Mouse (Mus musculus): ENCODE data around the gene Pdlim3. TPM values are rescaled to one million over a fixed set of nuclear protein-coding genes. Genes with fewer than 3 reads are reported as not detected.
"Not testable (repeated sequence)": the region's sequence is repeated elsewhere in the genome, so short reads cannot be mapped to it uniquely, and the experiment has no call there.

The Pdlim3 gene
- 148 and 236 TPM in 2 replicates for polyA plus RNA-seq (2016; fragmentation: Nextera tagmentation; extraction: Ambion mirVana)

DNA sequence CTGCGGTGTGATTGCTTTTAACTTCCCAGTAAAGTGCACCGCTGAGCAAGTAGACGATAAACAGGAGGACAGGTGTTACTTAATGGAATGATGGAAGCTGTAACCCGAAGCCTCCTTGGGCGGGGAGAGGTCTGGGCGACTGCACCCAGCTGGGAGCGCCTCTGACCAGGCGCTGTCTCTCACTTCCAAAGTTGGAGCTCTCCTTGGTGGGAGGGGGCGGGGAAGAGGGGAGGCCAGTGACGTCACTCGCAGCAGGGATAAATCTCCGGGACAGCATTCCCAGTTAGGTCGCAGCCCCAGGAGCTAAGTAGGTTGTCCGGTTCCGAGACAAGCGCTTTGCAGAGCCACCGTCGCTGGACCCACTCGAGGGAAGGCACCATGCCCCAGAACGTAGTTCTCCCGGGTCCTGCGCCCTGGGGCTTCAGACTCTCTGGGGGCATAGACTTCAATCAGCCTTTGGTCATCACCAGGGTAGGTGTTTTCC lies at the start of gene Pdlim3:
Gene Pdlim3 (plus strand): TSS at position 260 of the 484 bp plus-strand sequence.
- Histone ChIP-seq H3K4me3 (peak within 1 kb of the TSS; percentile 68), H3K36me3 (no peaks in the 10 kb centered on the region), H3K4me1 (peaks cover 29% of the 10 kb centered on the region), H3K27ac (peak within 1 kb of the TSS; percentile 84), H3K27me3 (ENCODE audit: insufficient read depth, poor library complexity, severe bottlenecking) (no peaks in the 10 kb centered on the region), H3K9me3 (no peaks in the 10 kb centered on the region)
- WGBS = 0% methylated on average over 22 of the region's 22 CpGs
- peak; percentile 89 for DNase-seq (ENCODE audit: low spot score)

DNA sequence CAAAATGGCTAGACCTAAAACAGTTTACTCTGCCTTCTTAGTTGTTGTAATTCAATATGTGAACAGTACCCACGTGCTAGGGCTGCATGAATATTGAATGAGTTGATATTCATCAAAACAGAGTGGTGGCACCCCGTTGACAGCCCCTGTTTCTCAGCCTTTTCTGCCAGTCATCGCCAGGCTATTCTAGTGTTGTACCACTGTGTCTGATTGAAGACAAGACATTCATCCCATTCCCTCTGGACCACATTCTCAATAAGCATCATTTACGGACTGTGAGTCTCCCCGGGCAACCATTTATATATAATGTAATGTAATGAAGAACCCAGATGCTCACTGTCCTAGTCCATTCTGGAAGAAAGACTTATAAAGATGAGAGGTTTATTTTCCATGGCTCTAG lies 42.0 kb upstream of the Pdlim3 start:
- DNase-seq (ENCODE audit: low spot score) = no peak
- Histone ChIP-seq H3K4me3 (no peak overlapping the region), H3K9me3 (no peaks in the 10 kb centered on the region), H3K4me1 (peaks cover 28% of the 10 kb centered on the region), H3K27ac (no peak overlapping the region), H3K36me3 (no peaks in the 10 kb centered on the region), H3K27me3 (ENCODE audit: insufficient read depth, poor library complexity, severe bottlenecking) (no peaks in the 10 kb centered on the region)
- WGBS = 83% methylated on average over 5 of the region's 5 CpGs

DNA sequence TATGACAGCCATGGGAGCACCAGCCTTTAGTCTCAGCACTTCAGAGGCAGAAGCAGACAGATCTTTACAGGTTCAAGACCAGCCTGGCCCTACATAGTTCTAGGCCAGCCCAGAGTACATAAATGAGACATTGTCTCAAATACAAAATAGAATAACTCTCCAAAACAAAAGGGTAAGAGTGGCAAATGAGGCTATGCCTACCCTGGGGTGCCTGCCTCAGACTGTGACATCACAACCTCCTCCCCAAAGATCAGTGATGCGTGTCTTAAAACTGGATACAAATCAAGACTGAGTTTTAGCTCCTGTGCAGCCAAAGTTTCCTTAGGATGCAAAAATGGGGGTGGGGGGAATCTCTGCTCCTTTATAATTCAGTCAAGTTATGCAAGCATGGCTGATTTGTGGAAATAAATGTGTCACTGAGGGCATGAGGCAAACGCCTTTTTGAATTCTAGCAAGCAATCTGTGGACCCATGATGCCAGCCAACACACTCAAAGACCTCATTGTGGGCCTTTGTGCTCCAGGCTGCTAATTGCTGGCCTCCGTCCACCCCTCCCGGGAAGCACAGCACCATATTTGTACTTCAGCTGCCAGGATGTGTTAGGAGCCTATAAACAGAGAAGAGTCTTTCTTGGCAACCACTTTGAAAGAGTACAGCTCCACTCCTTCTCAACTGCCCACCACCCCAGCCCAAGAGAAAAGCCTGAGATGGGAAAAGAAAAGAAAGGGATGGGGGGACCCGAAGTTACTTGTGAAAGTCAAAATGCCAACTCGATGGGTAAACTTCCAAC lies 41.0 kb upstream of the Pdlim3 start:
- Histone ChIP-seq H3K9me3 (no peaks in the 10 kb centered on the region), H3K36me3 (no peaks in the 10 kb centered on the region), H3K27ac (peak overlapping the region; percentile 79), H3K4me1 (peaks cover 24% of the 10 kb centered on the region), H3K4me3 (no peak overlapping the region), H3K27me3 (ENCODE audit: insufficient read depth, poor library complexity, severe bottlenecking) (no peaks in the 10 kb centered on the region)
- DNase-seq (ENCODE audit: low spot score) = no peak
- 58% methylated on average over 6 of the region's 6 CpGs for WGBS

DNA sequence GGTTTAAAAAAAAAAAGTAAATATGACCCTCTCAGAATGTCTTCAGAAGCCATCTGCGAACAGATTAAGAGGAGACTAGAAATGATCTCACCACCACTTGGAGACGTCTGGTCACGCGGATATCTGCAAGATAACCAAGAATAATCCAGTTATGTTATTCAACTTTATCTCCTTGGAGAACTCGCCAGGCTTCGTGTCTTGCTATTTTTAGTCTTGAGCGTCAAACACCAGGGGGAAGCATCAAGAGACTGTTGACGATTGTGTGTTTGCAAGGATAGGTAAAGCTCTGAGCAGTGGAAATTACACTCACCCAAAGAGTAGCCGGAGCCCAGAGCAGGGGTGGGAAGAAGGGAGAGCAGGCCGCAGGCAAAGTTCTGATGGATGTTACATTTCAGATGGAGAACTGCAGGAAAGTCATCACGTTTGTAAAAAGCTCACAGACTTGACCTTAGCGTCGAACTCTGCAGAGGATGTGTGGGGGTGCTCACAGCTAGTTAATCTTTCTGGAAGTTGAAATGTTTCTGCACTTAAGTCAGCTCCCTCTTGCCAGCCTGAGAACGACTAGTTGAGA lies 40.3 kb upstream of the Pdlim3 start:
- Histone ChIP-seq H3K27ac (peak overlapping the region; percentile 79), H3K27me3 (ENCODE audit: insufficient read depth, poor library complexity, severe bottlenecking) (no peaks in the 10 kb centered on the region), H3K9me3 (no peaks in the 10 kb centered on the region), H3K4me1 (peaks cover 23% of the 10 kb centered on the region), H3K4me3 (no peak overlapping the region), H3K36me3 (no peaks in the 10 kb centered on the region)
- DNase-seq (ENCODE audit: low spot score) = no peak
- 19% methylated on average over 14 of the region's 14 CpGs for WGBS

DNA sequence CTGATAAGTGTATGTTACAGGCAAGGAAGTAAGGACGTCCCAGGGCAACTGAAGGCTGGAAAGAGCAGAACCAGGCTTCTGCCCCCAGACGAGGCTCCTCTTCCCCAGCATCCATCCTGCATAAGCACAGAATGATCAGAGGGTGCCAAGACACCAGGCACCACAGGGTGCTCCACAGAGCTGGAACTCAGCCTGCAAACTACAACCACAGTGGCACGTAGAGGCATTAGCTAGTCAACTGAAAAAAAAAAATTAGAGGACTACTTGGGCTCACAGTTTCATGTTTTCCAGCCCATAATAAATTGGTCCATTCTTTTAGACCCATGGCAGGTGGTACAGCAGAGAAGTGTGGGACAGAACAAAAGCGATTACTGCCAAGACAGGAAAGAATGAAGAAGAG lies 39.4 kb upstream of the Pdlim3 start:
- no peaks in the 10 kb centered on the region for H3K27me3 ChIP-seq (ENCODE audit: insufficient read depth, poor library complexity, severe bottlenecking)
- H3K4me3 ChIP-seq = no peak overlapping the region
- H3K9me3 ChIP-seq = no peaks in the 10 kb centered on the region
- peak overlapping the region; percentile 79 for H3K27ac ChIP-seq
- DNase-seq (ENCODE audit: low spot score) = no peak
- H3K4me1 ChIP-seq = peaks cover 23% of the 10 kb centered on the region
- no peaks in the 10 kb centered on the region for H3K36me3 ChIP-seq
- WGBS = 62% methylated on average over 4 of the region's 4 CpGs

DNA sequence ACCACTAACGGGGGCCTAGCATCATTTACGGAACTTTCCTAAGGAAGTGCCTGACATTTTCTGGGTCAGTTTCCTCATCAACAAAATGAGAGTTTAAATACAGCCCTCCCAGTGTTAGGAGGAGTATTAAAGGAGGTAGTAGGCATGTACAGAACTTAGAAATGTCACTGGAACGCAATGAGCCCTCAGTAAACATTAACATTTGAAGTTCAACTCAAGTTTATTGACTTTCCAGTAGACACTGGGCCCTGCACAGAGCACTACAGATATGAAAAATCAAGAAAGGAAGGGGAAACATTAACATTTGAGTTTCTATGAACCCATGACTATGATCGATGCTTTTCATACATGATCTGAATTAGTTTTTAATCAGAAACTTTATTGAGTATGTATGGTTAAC lies 30.1 kb upstream of the Pdlim3 start:
- Histone ChIP-seq H3K36me3 (no peaks in the 10 kb centered on the region), H3K4me1 (peaks cover 15% of the 10 kb centered on the region), H3K9me3 (no peaks in the 10 kb centered on the region), H3K27ac (no peak overlapping the region), H3K27me3 (ENCODE audit: insufficient read depth, poor library complexity, severe bottlenecking) (no peaks in the 10 kb centered on the region), H3K4me3 (no peak overlapping the region)
- WGBS = 83% methylated on average over 4 of the region's 4 CpGs
- no peak for DNase-seq (ENCODE audit: low spot score)

DNA sequence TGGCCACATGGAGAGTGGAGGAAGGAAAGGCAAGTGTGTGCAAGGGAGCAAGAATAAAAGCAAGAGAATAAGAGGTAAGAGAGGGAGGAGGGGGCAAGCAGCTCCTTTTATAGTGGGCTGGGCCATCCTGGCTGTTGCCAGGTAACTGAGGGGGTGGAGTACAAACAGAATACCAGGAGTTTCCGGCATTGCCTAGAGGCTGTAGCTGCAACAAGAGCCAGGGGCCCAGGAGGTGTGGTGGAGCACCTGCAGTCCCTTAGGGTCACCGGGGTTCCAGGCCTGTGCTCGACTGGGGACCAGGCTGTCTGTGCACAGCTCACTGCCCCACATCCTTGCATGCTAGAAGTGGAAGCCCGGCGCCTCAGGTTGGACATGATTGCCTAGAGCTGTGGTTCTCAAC lies 27.5 kb upstream of the Pdlim3 start:
- 46% methylated on average over 5 of the region's 5 CpGs for WGBS
- no peak for DNase-seq (ENCODE audit: low spot score)
- Histone ChIP-seq H3K27me3 (ENCODE audit: insufficient read depth, poor library complexity, severe bottlenecking) (no peaks in the 10 kb centered on the region), H3K4me3 (no peak overlapping the region), H3K9me3 (no peaks in the 10 kb centered on the region), H3K4me1 (peaks cover 15% of the 10 kb centered on the region), H3K27ac (no peak overlapping the region), H3K36me3 (no peaks in the 10 kb centered on the region)

DNA sequence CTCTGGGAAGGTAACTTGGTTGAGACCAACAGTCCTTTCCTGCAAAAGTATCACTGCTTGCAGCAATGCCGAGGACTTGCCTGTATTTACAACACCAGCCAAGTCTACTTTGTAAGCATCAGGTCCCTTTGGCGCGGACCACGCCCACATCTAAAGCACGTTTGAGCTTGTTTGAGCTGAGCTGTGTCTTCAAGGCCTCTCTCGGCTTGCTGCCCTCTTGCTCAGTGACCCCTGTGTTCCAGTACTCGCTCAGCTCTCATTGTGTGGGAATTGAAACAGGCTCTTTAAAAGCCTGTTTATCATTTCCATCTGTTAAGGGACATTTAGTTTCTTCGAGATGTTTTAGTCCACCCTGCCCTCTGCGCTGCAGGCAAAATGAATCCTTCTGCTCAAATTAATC lies 26.9 kb upstream of the Pdlim3 start:
- no peak for DNase-seq (ENCODE audit: low spot score)
- Histone ChIP-seq H3K9me3 (no peaks in the 10 kb centered on the region), H3K36me3 (no peaks in the 10 kb centered on the region), H3K27ac (no peak overlapping the region), H3K4me3 (no peak overlapping the region), H3K4me1 (peaks cover 15% of the 10 kb centered on the region), H3K27me3 (ENCODE audit: insufficient read depth, poor library complexity, severe bottlenecking) (no peaks in the 10 kb centered on the region)
- WGBS = 53% methylated on average over 9 of the region's 9 CpGs

DNA sequence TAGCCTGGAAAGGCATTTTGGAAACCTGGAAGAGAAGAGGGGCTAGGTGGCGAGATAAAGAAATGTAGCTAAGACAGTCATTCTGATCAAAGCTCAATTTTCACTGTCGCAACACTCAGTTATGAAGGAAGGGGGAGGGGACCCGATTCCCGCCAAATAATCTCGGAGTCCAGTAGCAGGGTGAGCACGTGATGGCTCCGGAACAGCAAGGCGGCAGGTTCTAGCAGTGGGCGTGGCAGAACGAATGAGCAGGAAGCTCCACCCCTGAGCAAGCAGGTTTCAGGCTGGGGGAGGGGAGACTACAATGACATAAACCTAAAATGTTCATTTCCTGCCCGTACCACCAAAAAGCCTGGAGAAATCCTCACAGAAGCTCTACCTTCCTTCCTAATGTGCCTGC lies 13.7 kb upstream of the Pdlim3 start:
- H3K9me3 ChIP-seq; H3K27me3 ChIP-seq (ENCODE audit: insufficient read depth, poor library complexity, severe bottlenecking); H3K4me1 ChIP-seq; H3K27ac ChIP-seq; H3K4me3 ChIP-seq; DNase-seq (ENCODE audit: low spot score); H3K36me3 ChIP-seq: not testable (repeated sequence)
- WGBS = 78% methylated on average over 11 of the region's 11 CpGs

DNA sequence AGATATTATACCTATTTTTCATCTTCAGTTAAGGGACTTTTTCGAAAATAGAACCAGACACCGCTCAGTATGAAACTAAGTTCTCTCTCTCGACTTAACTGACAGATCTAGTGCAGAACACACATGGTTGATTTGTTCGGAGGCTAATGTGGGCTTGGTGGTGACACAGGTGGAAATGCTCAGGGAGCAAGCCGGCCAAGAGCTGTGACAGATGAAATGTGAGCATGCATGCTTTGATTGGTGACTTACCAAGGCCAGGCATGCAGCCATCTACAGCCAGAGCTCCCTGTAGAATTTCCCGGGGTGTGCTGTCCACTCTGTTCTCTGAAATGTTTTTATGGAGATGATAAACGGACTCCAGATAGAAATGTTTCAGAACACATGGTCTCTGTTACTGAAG lies 13.2 kb upstream of the Pdlim3 start:
- DNase-seq (ENCODE audit: low spot score) = no peak
- 73% methylated on average over 7 of the region's 7 CpGs for WGBS

DNA sequence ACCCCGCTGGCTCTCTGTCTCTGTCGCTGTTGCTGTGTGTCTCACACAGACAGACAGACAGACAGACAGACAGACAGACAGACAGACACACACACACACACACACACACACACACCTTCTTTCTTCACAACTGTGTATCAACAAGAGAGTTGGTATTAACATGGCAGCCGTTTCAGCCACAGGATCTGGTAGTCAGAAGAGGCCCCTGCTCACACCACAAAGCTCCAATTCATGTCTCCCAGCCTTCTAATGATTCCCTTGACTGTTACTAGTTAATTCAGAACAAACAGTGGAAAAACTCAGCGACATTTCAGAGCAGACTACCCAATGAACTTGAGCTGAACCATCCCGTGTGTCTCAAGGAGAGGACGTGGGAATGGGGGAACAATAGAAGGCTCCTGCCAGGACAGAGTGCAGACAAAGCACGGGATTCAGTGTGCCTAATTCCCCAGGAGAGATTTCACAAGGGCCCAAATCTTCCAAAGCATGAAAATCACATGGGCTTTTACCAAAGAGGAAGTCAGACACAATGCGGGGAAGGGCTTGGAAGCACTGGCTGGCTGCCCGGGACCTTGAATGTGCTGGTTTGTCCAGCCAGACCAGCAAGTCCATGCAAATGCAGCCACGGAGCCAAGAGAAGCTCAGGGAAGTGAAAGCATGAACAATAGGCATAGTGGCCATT lies 10.2 kb upstream of the Pdlim3 start:
- H3K4me3 ChIP-seq = no peak overlapping the region
- H3K9me3 ChIP-seq = no peaks in the 10 kb centered on the region
- no peaks in the 10 kb centered on the region for H3K27me3 ChIP-seq (ENCODE audit: insufficient read depth, poor library complexity, severe bottlenecking)
- peak overlapping the region; percentile 71 for H3K27ac ChIP-seq
- H3K4me1 ChIP-seq = peaks cover 4% of the 10 kb centered on the region; the same call in 1 of the 2 replicates
- 49% methylated on average over 10 of the region's 10 CpGs for WGBS
- H3K36me3 ChIP-seq = no peaks in the 10 kb centered on the region
- peak; percentile 79 for DNase-seq (ENCODE audit: low spot score)

More for the DNA sequence above, 13.2 kb upstream of the Pdlim3 start:
- Histone ChIP-seq H3K9me3 (no peaks in the 10 kb centered on the region), H3K27ac (no peak overlapping the region), H3K27me3 (ENCODE audit: insufficient read depth, poor library complexity, severe bottlenecking) (no peaks in the 10 kb centered on the region), H3K4me1 (peaks cover 4% of the 10 kb centered on the region; the same call in 1 of the 2 replicates), H3K36me3 (no peaks in the 10 kb centered on the region), H3K4me3 (no peak overlapping the region)

DNA sequence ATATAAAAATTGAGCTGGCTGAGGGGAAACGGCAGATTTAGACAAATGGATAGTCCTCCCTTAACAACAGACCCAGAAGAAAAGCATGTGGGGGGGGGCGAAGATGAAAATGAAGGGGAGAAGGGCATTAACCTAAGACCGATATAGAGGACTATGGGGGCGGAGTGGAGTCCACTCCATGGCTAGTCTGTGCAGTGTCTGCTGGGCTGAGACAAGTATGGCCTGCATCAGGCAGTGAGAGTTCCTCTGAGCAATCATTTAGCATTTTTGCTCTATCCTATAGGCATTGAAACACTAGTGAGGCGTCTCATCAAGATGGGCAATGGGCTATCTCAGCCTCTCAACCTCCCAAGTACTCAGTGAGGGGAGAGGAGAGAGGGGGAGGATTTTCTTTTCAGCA lies 8.9 kb upstream of the Pdlim3 start:
- H3K4me3 ChIP-seq = no peak overlapping the region
- no peak overlapping the region for H3K27ac ChIP-seq
- DNase-seq (ENCODE audit: low spot score) = no peak
- WGBS = 87% methylated on average over 5 of the region's 5 CpGs
- H3K36me3 ChIP-seq = no peaks in the 10 kb centered on the region
- H3K4me1 ChIP-seq = peaks cover 4% of the 10 kb centered on the region; the same call in 1 of the 2 replicates
- H3K9me3 ChIP-seq = no peaks in the 10 kb centered on the region
- no peaks in the 10 kb centered on the region for H3K27me3 ChIP-seq (ENCODE audit: insufficient read depth, poor library complexity, severe bottlenecking)

DNA sequence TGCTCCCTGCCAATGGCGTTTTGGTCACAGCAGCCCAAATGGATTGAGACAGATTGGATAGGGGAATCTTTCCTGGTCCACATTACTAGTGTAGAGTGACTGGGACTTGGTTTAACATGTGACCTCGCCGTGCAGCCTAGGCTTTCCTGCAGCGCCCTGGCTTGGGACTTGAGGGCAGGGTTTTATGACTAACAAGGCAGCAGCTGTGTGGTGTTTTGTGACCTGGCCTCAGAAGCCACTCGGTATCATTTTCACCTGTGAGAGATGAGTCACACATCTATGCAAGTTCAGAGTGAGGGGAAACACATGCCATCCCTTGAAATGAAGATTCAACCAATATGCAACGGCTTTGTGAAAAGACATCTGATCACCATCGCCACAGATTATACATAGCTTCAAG lies 7.6 kb upstream of the Pdlim3 start:
- WGBS = 83% methylated on average over 7 of the region's 7 CpGs
- no peak for DNase-seq (ENCODE audit: low spot score)

More for the DNA sequence above, 7.6 kb upstream of the Pdlim3 start:
- Histone ChIP-seq H3K4me1 (peaks cover 4% of the 10 kb centered on the region; the same call in 1 of the 2 replicates), H3K27ac (no peak overlapping the region), H3K27me3 (ENCODE audit: insufficient read depth, poor library complexity, severe bottlenecking) (no peaks in the 10 kb centered on the region), H3K9me3 (no peaks in the 10 kb centered on the region), H3K4me3 (no peak overlapping the region), H3K36me3 (no peaks in the 10 kb centered on the region)

Measured in heart, embryonic 10.5 days (tissue).